Mouse (Mus musculus) kidney, embryonic 14.5 days (tissue): ENCODE measurements around the gene Itpka. TPM values are rescaled to one million over a fixed set of nuclear protein-coding genes. Genes with fewer than 3 reads are reported as not detected.

Experiments used
- ATAC-seq: fragments of 200-750 bp; cut with Nextera tagmentation; 2 replicates; pipeline ENCODE4 v1.8.0; 2017; ENCODE audit warnings: moderate number of reproducible peaks, mild to moderate bottlenecking, moderate TSS enrichment, moderate library complexity; ENCODE audit not compliant: low FRiP score, low TSS enrichment
- H3K27ac ChIP-seq: fragments of 300-500 bp; sonication (generic); 2 replicates; pipeline ENCODE4 v1.5.1; 2014; ENCODE audit warnings: low read depth, mild to moderate bottlenecking, low read length, moderate library complexity, mixed read lengths
- H3K27me3 ChIP-seq: fragments of 300-500 bp; sonication (generic); 2 replicates; pipeline ENCODE4 v1.6.1; 2014; ENCODE audit warnings: mild to moderate bottlenecking, low read length; ENCODE audit not compliant: control insufficient read depth, insufficient read depth
- H3K36me3 ChIP-seq: fragments of 300-500 bp; sonication (generic); 2 replicates; pipeline ENCODE4 v1.6.1; 2014; ENCODE audit warnings: low read length, mixed read lengths; ENCODE audit not compliant: control insufficient read depth, insufficient read depth
- H3K4me1 ChIP-seq: fragments of 300-500 bp; sonication (generic); 2 replicates; pipeline ENCODE4 v1.6.1; 2014; ENCODE audit warnings: low read length, mixed read lengths; ENCODE audit not compliant: control insufficient read depth, insufficient read depth
- H3K4me2 ChIP-seq: fragments of 300-500 bp; sonication (generic); replicated peaks from 2 replicates; pipeline ENCODE4 v1.6.1; 2014; ENCODE audit warnings: low read depth, mild to moderate bottlenecking, low read length
- H3K4me3 ChIP-seq: fragments of 300-500 bp; sonication (generic); 2 replicates; pipeline ENCODE4 v1.5.1; 2014; ENCODE audit warnings: mild to moderate bottlenecking, low read length
- H3K9ac ChIP-seq: fragments of 300-500 bp; sonication (generic); 2 replicates; pipeline ENCODE4 v1.6.1; 2014; ENCODE audit warnings: low read depth, mild to moderate bottlenecking, low read length, moderate library complexity
- H3K9me3 ChIP-seq: fragments of 300-500 bp; sonication (generic); 2 replicates; pipeline ENCODE4 v1.6.1; 2016; ENCODE audit warnings: low read length; ENCODE audit not compliant: control insufficient read depth
- WGBS: fragments of 180-500 bp; shearing (Covaris S2); extraction: QIAGEN DNeasy Blood & Tissue Kit; methylation state at CpG from one replicate; pipeline ENCODE4 v1.1.7; 2014; 5-methylcytosine and 5-hydroxymethylcytosine counted together
- polyA plus RNA-seq: library from polyadenylated mRNA; unstranded; fragments of >200 nt; fragmentation: Nextera tagmentation; extraction: Ambion mirVana; gene quantifications from 2 replicates; pipeline ENCODE4 v1.2.1, GENCODE M21; 2014

Itpka gene
- polyA plus RNA-seq, 1 experiment from 2014 or later: 0.87 TPM

DNA sequence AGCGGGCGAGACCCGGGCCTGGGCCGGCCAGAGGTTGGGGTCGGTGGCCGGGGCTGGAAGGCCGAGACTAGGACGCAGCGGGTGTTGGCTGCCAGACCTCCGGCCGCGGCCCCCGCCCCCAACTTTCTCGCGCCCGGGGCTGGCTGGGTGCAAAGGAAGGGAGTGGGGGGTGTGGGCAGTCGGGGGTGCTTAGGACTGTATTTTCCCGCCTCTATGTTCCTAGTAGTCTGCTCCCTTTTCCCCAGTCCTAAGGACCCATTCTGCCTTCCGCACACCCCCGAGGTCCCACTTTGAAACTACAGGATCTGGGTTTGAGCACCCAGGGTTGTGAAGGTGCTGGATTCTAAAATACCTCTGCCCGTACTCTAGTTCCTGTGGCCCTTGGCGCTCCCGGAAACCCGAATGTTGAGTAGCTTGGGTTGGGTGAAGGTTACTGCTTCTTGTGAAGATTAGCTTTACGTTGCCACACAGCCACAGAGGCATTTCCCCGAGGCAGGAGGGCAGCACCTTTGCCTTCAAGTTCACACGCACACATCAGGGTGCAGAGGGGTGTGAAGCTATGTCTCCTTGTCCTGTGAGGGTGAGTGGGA lies 57.9 kb downstream of the Itpka start:
- peak overlapping the region; percentile 89 for H3K9ac ChIP-seq
- peak overlapping the region; percentile 80 for H3K4me3 ChIP-seq
- H3K4me1 ChIP-seq: peaks cover 25% of the 10 kb centered on the region; the same call in 1 of the 2 replicates
- H3K36me3 ChIP-seq: no peaks in the 10 kb centered on the region
- H3K9me3 ChIP-seq: no peaks in the 10 kb centered on the region
- H3K27me3 ChIP-seq: peaks cover 12% of the 10 kb centered on the region
- 0% methylated on average over 25 of the region's 27 CpGs for WGBS
- H3K27ac ChIP-seq: no peak overlapping the region
- H3K4me2 ChIP-seq: peak overlapping the region; percentile 87
- no peak for ATAC-seq

Other genes starting within 250 kb of the Itpka start
- gene Exd1, start 194.7 kb upstream of the Itpka start, polyA plus RNA-seq: 0.09 and 0.38 TPM in 2 replicates
- 37.8 and 58.4 TPM in 2 replicates for gene Chp1, start 194.6 kb upstream of the Itpka start, polyA plus RNA-seq
- 77.2 and 97.7 TPM in 2 replicates for gene Nusap1, start 124.0 kb upstream of the Itpka start, polyA plus RNA-seq
- 35.5 and 38.6 TPM in 2 replicates for gene Oip5, start 123.9 kb upstream of the Itpka start, polyA plus RNA-seq
- gene Ndufaf1, start 79.5 kb upstream of the Itpka start, polyA plus RNA-seq: 40.3 and 45.4 TPM in 2 replicates
- gene Rtf1, start 67.3 kb upstream of the Itpka start, polyA plus RNA-seq: 34.3 and 53.7 TPM in 2 replicates
- 0.50 and 0.72 TPM in 2 replicates for gene Ltk, start 18.1 kb downstream of the Itpka start, polyA plus RNA-seq
- gene Rpap1, start 45.2 kb downstream of the Itpka start, polyA plus RNA-seq: 19.4 and 30.6 TPM in 2 replicates
- 10.2 and 13.8 TPM in 2 replicates for gene Tyro3, start 55.4 kb downstream of the Itpka start, polyA plus RNA-seq
- 30.7 and 41.5 TPM in 2 replicates for gene Mga, start 154.9 kb downstream of the Itpka start, polyA plus RNA-seq
- 2.8 and 4.0 TPM in 2 replicates for gene Mapkbp1, start 230.4 kb downstream of the Itpka start, polyA plus RNA-seq